Mouse (Mus musculus) adrenal gland, adult 2 months (tissue): ENCODE measurements around the gene Aldh9a1. TPM values are rescaled to one million over a fixed set of nuclear protein-coding genes. Genes with fewer than 3 reads are reported as not detected.
A peak's percentile ranks its signal among the peaks of the same experiment; 100 is the strongest.
"Not testable (repeated sequence)": the region's sequence is repeated elsewhere in the genome, so short reads cannot be mapped to it uniquely, and the experiment has no call there.

Source experiments
- DNase-seq: peaks from one replicate; pipeline ENCODE4 v3.0.0; 2021
- long read RNA-seq: library from polyadenylated mRNA; stranded (forward); transcript quantifications from one replicate; pipeline ENCODE4 v2.0.0, GENCODE M21; 2021
- polyA plus RNA-seq: library from polyadenylated mRNA; depleted of rRNA; stranded (reverse); fragments of >200 nt; gene quantifications from 2 replicates; pipeline ENCODE4 v1.2.3, GENCODE M21; 2012; rRNA removed
- total RNA-seq, 2 experiments: library from RNA; stranded (reverse); gene quantifications; 2 replicates each; pipeline ENCODE4 v1.2.3; 2021

Gene Aldh9a1
- total RNA-seq (10 to 100 TPM; 77.1 to 84.8 TPM), polyA plus RNA-seq (62.4 and 62.8 TPM in 2 replicates)
- long read RNA-seq, transcript Aldh9a1-201 (11 exons, 2,835 nt): major isoform, 91 of 97 reads
- long read RNA-seq, partial matches to known transcripts: 2 of 97 reads
- long read RNA-seq, other reads (novel, unspliced or antisense): 4 of 97 reads

GRCm38 (mm10) chr1:167349815-167350596, at the start of gene Aldh9a1:
Gene Aldh9a1 (plus strand): TSS chr1:167349991.
- peak; percentile 94 for DNase-seq

GRCm38 (mm10) chr1:167300122-167300521, 49.7 kb upstream of the Aldh9a1 start:
- DNase-seq: no peak

- no peak for DNase-seq
These were observed 44.2 kb upstream of the Aldh9a1 start for GRCm38 (mm10) chr1:167305501-167306137.

GRCm38 (mm10) chr1:167306451-167307240, 43.1 kb upstream of the Aldh9a1 start:
- peak; percentile 91 for DNase-seq

GRCm38 (mm10) chr1:167307674-167308073, 42.1 kb upstream of the Aldh9a1 start:
- DNase-seq: no peak

GRCm38 (mm10) chr1:167308261-167309054, 41.3 kb upstream of the Aldh9a1 start, which contains the start of gene Tmco1:
Gene Tmco1 (plus strand): TSS chr1:167308378.
- peak; percentile 97 for DNase-seq

GRCm38 (mm10) chr1:167312367-167312766, 37.4 kb upstream of the Aldh9a1 start:
- no peak for DNase-seq

GRCm38 (mm10) chr1:167313220-167313619, 36.6 kb upstream of the Aldh9a1 start:
- peak; percentile 10 for DNase-seq

GRCm38 (mm10) chr1:167321691-167322090, 28.1 kb upstream of the Aldh9a1 start:
- peak; percentile 75 for DNase-seq

GRCm38 (mm10) chr1:167328776-167329175, 21.0 kb upstream of the Aldh9a1 start:
- DNase-seq: no peak

GRCm38 (mm10) chr1:167331106-167331505, 18.7 kb upstream of the Aldh9a1 start:
- no peak for DNase-seq

- DNase-seq: no peak
These were observed 13.4 kb upstream of the Aldh9a1 start for GRCm38 (mm10) chr1:167336398-167336797.

- peak; percentile 87 for DNase-seq
These were observed 12.2 kb upstream of the Aldh9a1 start for GRCm38 (mm10) chr1:167337463-167338095.

- DNase-seq: no peak
These were observed 10.5 kb upstream of the Aldh9a1 start for GRCm38 (mm10) chr1:167339177-167339781.

- DNase-seq: no peak
These were observed 9.5 kb upstream of the Aldh9a1 start for GRCm38 (mm10) chr1:167340111-167340787.

- no peak for DNase-seq
These were observed 8.8 kb upstream of the Aldh9a1 start for GRCm38 (mm10) chr1:167340910-167341528.

GRCm38 (mm10) chr1:167342831-167343230, 7.0 kb upstream of the Aldh9a1 start:
- DNase-seq: no peak

GRCm38 (mm10) chr1:167345994-167346520, 3.7 kb upstream of the Aldh9a1 start:
- DNase-seq: not testable (repeated sequence)

GRCm38 (mm10) chr1:167349206-167349605, 585 bp upstream of the Aldh9a1 start:
- not testable (repeated sequence) for DNase-seq
